Mouse (Mus musculus): ENCODE measurements around the gene Ppp1r10. TPM values are rescaled to one million over a fixed set of nuclear protein-coding genes. Genes with fewer than 3 reads are reported as not detected.

Gene Ppp1r10
- total RNA-seq, 2 experiments from 2014 or later, result 96.2 to 108 TPM

Small RNAs within 50 kb of the gene (microRNA-seq; reads per million reads assigned to microRNA genes)
- gene Gm28033 (not detected), gene Mir1894 (not detected), gene Mir877 (130 reads per million, percentile 56 among the genes with 10 or more reads in this experiment)

Other genes starting within 250 kb of the Ppp1r10 start
- 10 to 100 TPM; 30.8 to 40.0 TPM for gene Vars2, start 248.8 kb upstream of the Ppp1r10 start, total RNA-seq (2021)
- 10 to 100 TPM; 20.2 to 23.3 TPM for gene Gtf2h4, start 242.7 kb upstream of the Ppp1r10 start, total RNA-seq (2021)
- 10 to 100 TPM; 43.4 to 48.8 TPM for gene Ddr1, start 211.8 kb upstream of the Ppp1r10 start, total RNA-seq (2021)
- gene Ier3, start 94.8 kb upstream of the Ppp1r10 start, total RNA-seq (2021), result 10 to 100 TPM; 19.2 to 36.5 TPM
- gene Flot1, start 93.2 kb upstream of the Ppp1r10 start, total RNA-seq (2021), result 10 to 100 TPM; 60.5 to 73.4 TPM
- gene Tubb5, start 78.1 kb upstream of the Ppp1r10 start, total RNA-seq (2021), result 100 to 1,000 TPM; 188 to 218 TPM
- 10 to 100 TPM; 18.3 to 18.7 TPM for gene Mdc1, start 74.9 kb upstream of the Ppp1r10 start, total RNA-seq (2021)
- gene Nrm, start 55.1 kb upstream of the Ppp1r10 start, total RNA-seq (2021), result 1 to 10 TPM; 6.7 to 7.5 TPM
- 10 to 100 TPM; 26.1 to 35.1 TPM for gene Ppp1r18, start 50.8 kb upstream of the Ppp1r10 start, total RNA-seq (2021)
- 10 to 100 TPM; 37.5 to 40.8 TPM for gene Dhx16, start 36.6 kb upstream of the Ppp1r10 start, total RNA-seq (2021)
- 10 to 100 TPM; 47.0 to 49.4 TPM for gene 2310061I04Rik, start 19.0 kb upstream of the Ppp1r10 start, total RNA-seq (2021)
- 10 to 100 TPM; 26.0 to 33.0 TPM for gene Atat1, start 6.4 kb upstream of the Ppp1r10 start, total RNA-seq (2021)
- 10 to 100 TPM; 92.6 to 97.8 TPM for gene Mrps18b, start within 50 bp of the Ppp1r10 start, total RNA-seq (2021)
- 10 to 100 TPM; 90.0 to 96.2 TPM for gene Abcf1, start 53.3 kb downstream of the Ppp1r10 start, total RNA-seq (2021)
- 10 to 100 TPM; 51.2 to 54.4 TPM for gene Gnl1, start 63.4 kb downstream of the Ppp1r10 start, total RNA-seq (2021)
- 10 to 100 TPM; 18.3 to 19.1 TPM for gene Prr3, start 63.8 kb downstream of the Ppp1r10 start, total RNA-seq (2021)
- 1 to 10 TPM; 6.5 to 9.3 TPM for gene H2-T24, start 104.1 kb downstream of the Ppp1r10 start, total RNA-seq (2021)
- gene H2-T23, start 116.4 kb downstream of the Ppp1r10 start, total RNA-seq (2021), result 10 to 100 TPM; 57.8 to 68.4 TPM
- 10 to 100 TPM; 33.5 to 33.8 TPM for gene H2-T22, start 126.3 kb downstream of the Ppp1r10 start, total RNA-seq (2021)
- gene Gm6034, start 126.5 kb downstream of the Ppp1r10 start, total RNA-seq (2021), result not detected
- gene Gm11127, start 141.9 kb downstream of the Ppp1r10 start, total RNA-seq (2021), result 1 to 10 TPM; 4.1 to 6.1 TPM
- gene Gm19684, start 205.2 kb downstream of the Ppp1r10 start, total RNA-seq (2021), result under 1 TPM; 0.16 to 0.30 TPM
- not detected for gene Gm7030, start 213.0 kb downstream of the Ppp1r10 start, total RNA-seq (2021)